Mouse (Mus musculus) T-helper 1 cell (primary cell): ENCODE data around the gene Tmem120b.

Experiments used
- in situ Hi-C: fragments of 300-600 bp; cut with MboI, MseI; formaldehyde crosslinking; loops from one replicate; pipeline ENCODE4 v1.15.1; 2025; ENCODE audit warnings: high pct_unique_total_duplicates

Tmem120b gene

DNA sequence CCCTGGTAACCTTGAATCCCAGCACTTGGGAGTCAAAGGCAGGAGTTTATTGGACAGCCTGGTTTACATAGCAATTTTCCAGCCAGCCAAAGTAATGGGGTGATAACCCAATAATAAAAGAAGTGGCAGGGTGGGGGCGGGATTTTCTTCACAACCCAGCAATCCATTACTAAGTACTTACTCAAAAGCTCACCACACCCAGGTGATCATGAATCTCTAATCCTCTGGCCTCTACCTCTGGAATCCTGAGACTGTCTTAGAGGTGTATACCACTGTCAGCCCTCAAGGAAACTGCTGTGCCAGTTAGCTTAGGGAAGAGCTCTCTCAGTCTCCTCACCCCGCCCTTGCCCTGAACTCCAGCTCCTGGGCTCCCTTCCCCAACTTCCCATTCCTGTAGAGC lies 18.3 kb downstream of the Tmem120b start:
- in situ Hi-C loops = no loop called here

DNA sequence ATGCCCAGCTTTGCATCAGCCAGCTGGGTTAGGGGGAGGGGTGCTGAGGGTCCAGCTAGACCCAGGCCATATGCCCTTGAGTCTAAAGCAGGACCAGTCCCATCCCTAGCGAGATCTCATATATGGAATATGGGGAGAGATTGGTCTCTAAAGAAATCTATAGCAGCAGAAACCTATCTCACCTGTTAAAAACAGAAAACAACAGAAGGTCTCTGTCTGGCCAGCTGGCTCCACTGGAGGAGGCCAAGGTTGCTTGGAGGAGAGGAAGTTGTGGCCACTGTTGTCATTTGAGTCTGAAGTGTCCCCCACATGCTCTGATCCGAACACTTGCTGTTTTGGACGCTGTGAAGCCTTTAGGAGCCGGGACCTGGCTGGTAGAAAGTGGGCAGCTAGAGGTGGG lies 20.6 kb downstream of the Tmem120b start:
- in situ Hi-C loops = no loop called here

DNA sequence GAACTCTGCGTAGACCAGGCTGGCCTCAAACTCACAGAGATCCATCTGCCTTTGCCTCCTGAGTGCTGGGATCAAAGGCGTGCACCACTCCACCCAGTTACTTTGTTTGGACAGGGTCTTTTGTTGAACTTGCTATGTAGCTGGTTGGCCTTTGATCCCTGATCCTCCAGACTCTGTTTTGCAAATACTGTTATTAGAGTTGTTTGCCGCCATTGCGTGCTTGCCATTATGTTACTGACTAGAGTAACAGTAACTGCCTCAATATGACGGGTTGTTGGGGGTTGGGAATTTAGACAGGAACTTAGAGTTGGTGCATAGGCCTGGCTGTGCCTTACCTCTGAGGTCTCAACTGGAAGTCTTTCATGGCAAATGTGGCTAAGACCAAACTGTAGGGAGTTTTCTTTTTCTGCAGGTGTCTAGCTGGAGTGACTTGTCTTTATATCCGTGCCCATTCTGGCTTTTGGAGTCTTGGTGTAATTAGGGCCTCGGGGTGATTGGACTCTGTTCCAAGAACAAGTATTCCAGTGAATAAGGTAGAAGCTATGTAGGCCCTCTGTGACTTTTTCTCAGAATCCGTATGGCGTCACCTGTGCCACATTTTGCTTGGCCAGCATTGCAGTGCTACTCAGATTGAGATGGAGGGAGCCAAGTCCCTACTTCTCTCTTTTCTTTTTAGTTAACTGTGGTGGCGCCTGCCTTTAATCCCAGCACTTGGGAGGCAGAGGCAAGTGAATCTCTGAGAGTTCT lies 22.5 kb downstream of the Tmem120b start:
- in situ Hi-C loops = no loop called here

- in situ Hi-C loops = no loop called here
These were observed 24.9 kb downstream of the Tmem120b start for GRCm38 (mm10) chr5:123093077-123093633.

GRCm38 (mm10) chr5:123094238-123094991 lies 26.2 kb downstream of the Tmem120b start:
- in situ Hi-C loops = no loop called here

GRCm38 (mm10) chr5:123096299-123096698 lies 28.1 kb downstream of the Tmem120b start:
- in situ Hi-C loops = no loop called here

- in situ Hi-C loops = no loop called here
These were observed 30.3 kb downstream of the Tmem120b start for GRCm38 (mm10) chr5:123098487-123098886.

DNA sequence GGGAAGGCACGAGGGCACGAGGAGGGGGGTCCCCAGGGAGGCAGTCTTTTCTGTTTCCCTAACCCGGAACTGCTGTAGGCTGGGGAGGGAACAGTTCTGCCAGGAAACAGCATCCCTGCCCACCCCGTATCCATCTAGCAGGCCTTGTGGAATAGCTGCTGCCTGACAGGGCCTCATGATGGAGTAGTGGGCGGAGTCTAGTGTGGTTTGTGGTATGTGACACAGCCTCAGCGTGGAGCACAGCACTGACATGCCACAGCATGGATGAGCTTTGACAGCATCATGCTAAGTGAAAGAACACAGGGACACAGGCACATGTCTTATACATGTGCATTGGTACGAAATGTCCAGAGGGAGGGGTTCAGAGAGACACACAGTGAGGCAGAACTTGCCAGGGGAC lies 34.2 kb downstream of the Tmem120b start:
- in situ Hi-C loops = no loop called here

- in situ Hi-C loops = no loop called here
These were observed 35.3 kb downstream of the Tmem120b start for GRCm38 (mm10) chr5:123103556-123103955.

GRCm38 (mm10) chr5:123104769-123105168 lies 36.6 kb downstream of the Tmem120b start:
- in situ Hi-C loops = no loop called here

DNA sequence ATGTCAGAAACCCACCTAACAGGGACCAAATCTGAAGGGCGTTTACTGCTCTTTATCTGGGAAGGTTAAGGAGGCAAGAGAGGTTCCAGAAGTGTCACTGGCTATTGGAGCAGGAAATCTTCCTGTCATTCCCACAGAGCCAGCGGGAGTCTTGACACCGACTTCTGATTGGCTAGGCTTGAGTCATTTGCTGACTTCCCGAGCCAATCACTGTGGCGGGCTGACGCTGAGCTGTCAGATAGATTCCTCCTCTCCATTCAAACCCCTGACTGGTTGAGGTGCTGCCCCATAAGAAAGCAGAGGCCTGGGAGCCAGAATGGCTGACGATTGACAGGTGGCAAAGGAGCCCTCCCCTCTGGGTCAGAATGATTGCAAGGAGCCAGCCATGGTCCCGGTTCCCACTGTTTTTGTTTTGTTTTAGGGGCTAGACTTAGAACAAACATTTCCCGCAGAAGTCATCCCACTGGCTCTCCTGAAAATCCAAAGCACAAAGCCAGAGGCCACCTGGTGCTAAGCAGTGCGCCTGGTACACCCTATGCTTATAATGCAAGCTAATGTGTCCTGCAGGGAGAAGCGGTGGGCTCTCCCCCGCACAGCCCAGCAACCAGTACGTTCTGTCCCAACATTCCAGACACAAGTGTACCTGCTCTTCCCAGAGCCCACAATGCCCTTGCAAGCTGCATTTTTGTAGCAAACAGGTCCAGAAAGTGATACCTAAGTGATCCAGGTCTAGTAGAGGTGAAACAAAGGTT lies 41.4 kb downstream of the Tmem120b start:
- in situ Hi-C loops = no loop called here

GRCm38 (mm10) chr5:123110296-123110721 lies 42.1 kb downstream of the Tmem120b start:
- in situ Hi-C loops = no loop called here

DNA sequence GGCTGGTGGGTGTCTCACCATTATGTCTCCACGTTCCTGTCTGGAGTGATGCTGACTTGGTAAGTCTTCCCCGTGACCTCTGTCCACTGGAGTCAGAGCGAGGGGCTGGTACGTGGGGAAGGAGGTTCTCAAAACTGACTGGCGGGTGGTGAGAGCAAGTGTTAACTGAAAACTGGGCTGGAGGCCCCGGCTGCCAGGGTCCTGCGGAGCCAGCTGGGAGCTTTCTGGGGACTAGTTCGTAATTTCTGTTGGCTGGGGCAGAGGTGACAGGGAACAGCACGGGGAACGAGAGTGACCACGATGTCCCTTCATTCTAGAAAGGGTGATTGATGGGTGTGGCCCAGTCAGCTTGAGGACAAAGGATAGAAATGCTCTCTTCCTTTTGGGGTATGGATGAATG lies 45.9 kb downstream of the Tmem120b start:
- in situ Hi-C loops = no loop called here

GRCm38 (mm10) chr5:123114924-123115323 lies 46.7 kb downstream of the Tmem120b start:
- in situ Hi-C loops = loop anchor here (5.0 kb wide), 1 partner anchor 38 kb away; no protein-coding TSS in a partner anchor

DNA sequence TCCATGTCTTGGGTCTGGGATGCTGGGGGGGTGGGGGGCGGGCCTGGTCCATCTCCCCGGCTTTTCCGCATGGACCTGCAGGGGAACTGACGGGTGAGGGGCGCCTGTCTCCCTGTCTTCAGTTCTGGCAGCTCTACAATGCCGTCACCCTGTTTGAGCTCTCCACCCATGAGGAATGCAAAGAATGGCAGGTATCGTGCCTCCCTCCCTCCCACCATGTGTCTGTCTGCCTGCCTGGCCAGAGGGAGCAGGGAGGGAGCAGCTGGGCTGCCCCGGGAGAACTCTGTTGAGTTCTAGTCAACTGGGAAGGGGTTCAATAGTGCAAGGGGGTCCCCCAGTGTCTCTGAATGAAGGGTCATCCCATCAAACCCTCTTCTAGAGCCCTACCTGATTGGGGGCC lies 47.9 kb downstream of the Tmem120b start:
- in situ Hi-C loops = loop anchor here (5.0 kb wide), 1 partner anchor 39 kb away; no protein-coding TSS in a partner anchor

- in situ Hi-C loops = loop anchor here (5.0 kb wide), 1 partner anchor 40 kb away; no protein-coding TSS in a partner anchor
These were observed 49.0 kb downstream of the Tmem120b start for GRCm38 (mm10) chr5:123117257-123117656.

DNA sequence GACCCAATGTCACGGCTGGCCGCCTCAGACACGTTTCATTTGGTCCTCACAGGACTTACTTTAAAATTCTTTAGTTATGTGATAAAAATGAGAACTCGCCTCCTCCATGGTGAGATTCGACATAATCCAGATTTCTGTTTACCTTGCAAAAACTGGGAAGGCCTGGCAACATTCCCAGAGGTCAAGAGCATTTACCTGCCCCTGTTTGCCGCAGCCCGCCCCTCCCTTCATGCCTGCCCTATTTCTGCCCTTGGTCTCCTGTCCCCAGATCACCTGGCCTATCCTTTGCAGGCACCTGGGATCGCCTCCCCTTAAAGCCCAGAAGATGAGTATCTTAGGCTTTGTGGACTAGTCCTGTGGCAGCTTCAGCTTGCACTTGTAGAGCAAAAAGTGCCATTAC lies 49.6 kb downstream of the Tmem120b start:
- in situ Hi-C loops = loop anchor here (5.0 kb wide), 1 partner anchor 40 kb away; no protein-coding TSS in a partner anchor

DNA sequence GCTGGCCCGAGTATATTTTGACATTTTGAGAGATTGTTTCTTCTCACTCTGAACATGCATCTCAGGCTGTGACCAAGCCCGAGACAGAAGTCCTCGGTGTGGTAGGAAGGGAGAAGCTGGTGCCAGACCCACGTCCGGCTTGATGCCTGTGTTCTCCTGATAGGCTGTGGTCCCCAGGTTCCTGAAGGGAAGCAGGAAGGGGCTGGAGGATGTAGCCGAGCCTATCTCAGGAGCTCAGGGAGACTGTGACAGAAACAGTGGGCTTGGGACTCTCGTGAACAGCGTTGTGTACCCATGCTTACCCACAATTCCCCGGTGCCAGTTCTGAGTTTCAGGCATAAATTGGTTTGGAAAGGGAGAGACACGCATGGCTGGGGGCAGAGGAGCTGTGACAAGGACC lies 50.6 kb downstream of the Tmem120b start:
- in situ Hi-C loops = loop anchor here (5.0 kb wide), 1 partner anchor 42 kb away; no protein-coding TSS in a partner anchor

DNA sequence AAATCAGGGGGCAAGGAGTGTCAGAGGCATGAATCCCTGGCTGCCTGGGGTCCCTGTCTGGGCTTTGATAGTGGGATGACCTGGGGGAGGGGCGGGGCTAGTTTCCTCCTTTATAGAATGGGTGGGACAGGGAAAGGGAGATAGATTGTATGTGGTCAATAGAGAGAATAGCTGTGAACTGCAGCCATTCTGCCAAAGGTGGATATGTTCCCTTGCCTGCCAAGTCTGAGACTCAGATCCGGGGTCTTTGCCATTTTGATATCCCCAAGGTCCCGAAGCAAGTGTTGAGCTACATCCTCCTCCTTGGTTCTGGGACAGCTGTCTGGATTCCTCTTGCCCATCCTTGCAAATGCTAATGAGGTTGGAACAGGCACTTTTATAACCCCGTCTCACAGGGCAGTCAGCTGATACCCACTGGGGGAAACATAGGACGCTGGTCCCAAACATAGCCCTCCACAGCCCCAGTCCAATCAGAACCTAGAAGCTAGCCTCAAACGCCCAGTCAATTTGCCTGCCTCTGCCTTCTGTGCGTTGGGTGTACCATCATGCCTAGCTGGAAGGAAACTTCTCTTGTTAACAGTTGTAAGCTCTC lies 52.5 kb downstream of the Tmem120b start:
- in situ Hi-C loops = loop anchor here (5.0 kb wide), 1 partner anchor 52 kb away; no protein-coding TSS in a partner anchor

GRCm38 (mm10) chr5:123122181-123122580 lies 54.0 kb downstream of the Tmem120b start:
- in situ Hi-C loops = loop anchor here (5.0 kb wide), 1 partner anchor 50 kb away; no protein-coding TSS in a partner anchor

GRCm38 (mm10) chr5:123125105-123125504 lies 56.9 kb downstream of the Tmem120b start:
- in situ Hi-C loops = no loop called here
